Mouse (Mus musculus): Measurements from ENCODE around the gene Prl4a1. TPM values are rescaled to one million over a fixed set of nuclear protein-coding genes. Genes with fewer than 3 reads are reported as not detected.
"Not testable (repeated sequence)": the region's sequence is repeated elsewhere in the genome, so short reads cannot be mapped to it uniquely, and the experiment has no call there.

Prl4a1 gene
- not detected for total RNA-seq (2018; cell fraction: chromatin; rRNA removed)
- not detected for total RNA-seq (2018; cell fraction: cytosol; rRNA removed)
- not detected for total RNA-seq (2018; cell fraction: nucleus; rRNA removed)
- polyA plus RNA-seq (2018) = not detected in 3 replicates

DNA sequence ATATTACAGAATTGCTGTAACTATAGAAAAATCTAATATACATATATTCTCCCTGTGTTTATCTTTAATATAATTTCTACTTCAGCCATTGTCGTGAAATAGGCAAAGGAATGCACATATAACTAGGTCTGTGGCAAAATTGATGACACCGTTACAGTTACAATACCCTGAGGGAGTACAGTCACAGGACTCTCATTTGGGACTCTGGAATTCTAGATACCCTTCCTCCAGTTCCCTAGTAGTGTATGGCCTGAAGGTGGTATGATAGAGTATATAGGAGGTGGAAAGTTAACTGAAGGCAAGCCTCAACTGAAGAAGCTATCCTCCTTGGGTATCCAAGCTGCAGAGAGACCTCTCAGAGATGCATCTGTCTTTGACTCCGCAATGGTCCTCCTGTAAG, at the start of gene Prl4a1:
Gene Prl4a1 (plus strand): TSS at position 301 of the 400 bp plus-strand sequence.
- Histone ChIP-seq H3K4me3 (ENCODE audit: inconsistent target) (no peak within 1 kb of the TSS), H3K79me2 (ENCODE audit: inconsistent target) (no peaks in the 10 kb centered on the region), H3K36me3 (ENCODE audit: inconsistent target) (no peaks in the 10 kb centered on the region), H3K27ac (no peak within 1 kb of the TSS)
- WGBS (ENCODE audit: missing documents) = 97% methylated on average over 3 of the region's 3 CpGs

DNA sequence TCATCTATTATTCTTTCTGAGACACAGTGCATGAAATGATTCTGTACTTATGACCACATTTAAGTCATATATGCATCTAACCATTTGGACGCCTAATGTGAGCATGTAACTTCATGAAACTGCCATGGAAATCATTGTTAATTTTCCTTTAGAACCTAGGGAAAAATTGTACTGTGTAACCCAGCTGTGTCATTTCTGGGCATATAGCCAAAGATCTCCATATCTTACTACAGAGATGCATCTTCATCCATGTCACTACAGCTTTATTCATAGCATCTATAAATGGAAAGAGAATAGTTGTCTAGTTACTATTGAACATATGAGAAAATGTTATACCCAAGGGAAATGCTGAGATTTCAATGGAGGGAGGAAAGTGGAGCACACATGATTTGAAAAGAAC, 43.1 kb upstream of the Prl4a1 start:
- Histone ChIP-seq H3K27ac (no peak overlapping the region), H3K36me3 (ENCODE audit: inconsistent target) (no peaks in the 10 kb centered on the region), H3K79me2 (ENCODE audit: inconsistent target) (no peaks in the 10 kb centered on the region), H3K4me3 (ENCODE audit: inconsistent target) (no peak overlapping the region)
- 100% methylated on average over 1 of the region's 1 CpGs for WGBS (ENCODE audit: missing documents)

DNA sequence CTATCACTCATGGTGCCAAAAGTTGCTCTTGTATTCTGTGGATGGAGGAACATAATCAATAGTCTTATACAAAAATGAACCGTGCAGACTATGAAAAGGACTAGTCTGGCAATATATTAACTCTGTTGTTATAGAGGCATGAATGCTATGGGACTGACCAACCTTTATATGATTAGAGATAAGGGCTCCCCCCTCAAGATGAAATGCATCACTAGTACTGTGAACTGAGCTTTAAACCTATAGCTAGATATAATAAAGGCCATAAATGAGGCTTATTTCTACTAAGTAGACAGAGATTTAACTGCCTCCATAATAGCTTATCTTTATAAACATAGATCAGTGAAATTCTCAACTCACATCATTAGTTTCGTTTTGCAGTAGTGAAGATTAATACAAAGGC, 41.7 kb upstream of the Prl4a1 start:
- H3K4me3 ChIP-seq (ENCODE audit: inconsistent target); H3K27ac ChIP-seq; H3K79me2 ChIP-seq (ENCODE audit: inconsistent target); H3K36me3 ChIP-seq (ENCODE audit: inconsistent target): not testable (repeated sequence)
- 75% methylated on average over 1 of the region's 2 CpGs for WGBS (ENCODE audit: missing documents)

DNA sequence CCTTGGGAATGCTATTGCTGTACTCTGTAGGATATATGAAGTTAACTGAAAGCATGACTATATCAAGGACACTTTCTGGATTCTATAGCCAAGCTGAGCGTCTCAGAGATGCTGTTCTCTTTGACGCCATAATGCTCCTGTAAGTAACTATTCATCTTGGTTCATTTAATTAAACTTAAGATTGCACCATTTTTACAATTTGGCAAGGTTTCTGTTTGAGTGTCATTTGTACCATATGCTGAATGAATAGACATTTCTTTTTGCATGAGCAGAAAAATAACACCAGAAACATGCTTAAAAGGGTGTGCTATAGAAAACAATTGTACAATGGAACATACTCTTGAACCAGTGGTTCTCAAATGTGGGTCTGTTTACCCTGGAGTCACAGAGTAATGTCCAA, 38.4 kb upstream of the Prl4a1 start:
- Histone ChIP-seq H3K79me2 (ENCODE audit: inconsistent target) (no peaks in the 10 kb centered on the region), H3K4me3 (ENCODE audit: inconsistent target) (no peak overlapping the region), H3K27ac (no peak overlapping the region), H3K36me3 (ENCODE audit: inconsistent target) (no peaks in the 10 kb centered on the region)
- 100% methylated on average over 2 of the region's 2 CpGs for WGBS (ENCODE audit: missing documents)

DNA sequence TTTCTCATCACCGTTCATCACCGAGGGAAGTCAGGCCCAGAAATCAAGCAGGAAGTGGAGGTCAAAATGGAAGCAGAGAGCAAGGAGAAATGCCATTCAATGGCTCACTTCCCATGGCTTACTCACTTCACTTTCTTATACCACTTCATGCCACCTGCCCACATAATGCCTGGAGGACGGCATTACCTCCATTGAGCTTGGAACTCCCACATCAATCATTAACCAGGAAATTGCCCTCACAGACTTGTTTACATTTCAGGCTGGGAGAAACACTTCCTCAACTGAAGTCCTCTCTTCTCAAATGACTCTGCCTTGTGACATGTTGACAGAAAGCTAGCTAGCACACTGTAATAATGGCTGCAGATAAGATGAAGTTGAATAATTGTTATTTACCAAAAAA, 19.5 kb upstream of the Prl4a1 start:
- H3K36me3 ChIP-seq (ENCODE audit: inconsistent target); H3K4me3 ChIP-seq (ENCODE audit: inconsistent target); H3K79me2 ChIP-seq (ENCODE audit: inconsistent target); H3K27ac ChIP-seq: not testable (repeated sequence)
- WGBS (ENCODE audit: missing documents) = 62% methylated on average over 3 of the region's 3 CpGs

DNA sequence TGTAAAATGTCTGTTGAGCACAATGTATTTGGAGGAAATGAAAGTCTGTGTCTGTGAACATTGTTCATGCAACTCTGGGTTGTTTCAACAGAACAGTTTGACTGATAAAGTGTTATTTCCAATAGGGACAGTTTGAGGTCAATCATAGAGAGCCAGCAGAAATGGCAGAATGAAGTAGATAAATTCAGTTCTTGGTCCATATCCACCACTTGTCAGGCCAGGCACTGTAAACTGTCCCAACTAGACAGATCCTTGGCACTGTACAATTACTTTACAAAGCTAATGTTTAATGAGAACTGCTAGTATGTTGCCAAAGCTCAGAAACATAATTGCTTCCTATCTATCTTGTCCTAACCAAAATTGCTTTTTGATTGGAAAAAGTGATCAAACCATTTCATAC, 13.3 kb downstream of the Prl4a1 start:
- no peaks in the 10 kb centered on the region for H3K36me3 ChIP-seq (ENCODE audit: inconsistent target)
- H3K4me3 ChIP-seq (ENCODE audit: inconsistent target) = no peak overlapping the region
- H3K27ac ChIP-seq = no peak overlapping the region
- no peaks in the 10 kb centered on the region for H3K79me2 ChIP-seq (ENCODE audit: inconsistent target)

DNA sequence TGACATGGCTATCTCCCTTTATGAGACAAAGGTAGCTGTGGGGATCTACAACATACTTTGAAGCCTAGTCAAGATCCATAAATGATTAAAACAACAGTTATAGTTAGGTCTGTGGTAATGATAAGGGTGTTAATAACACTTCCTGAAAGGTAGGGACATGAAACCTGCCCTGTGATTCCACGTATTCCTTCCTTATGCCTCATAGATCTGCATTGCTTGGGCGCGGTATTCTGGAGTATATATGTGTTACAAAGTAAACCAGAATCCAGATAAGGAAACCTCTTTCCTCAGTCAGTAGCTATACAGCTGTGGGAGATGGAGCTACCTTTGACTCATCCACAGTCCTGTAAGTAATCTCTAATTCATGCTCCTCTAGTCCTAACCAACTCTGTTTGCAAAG, 53.3 kb downstream of the Prl4a1 start:
- no peak overlapping the region for H3K27ac ChIP-seq
- H3K4me3 ChIP-seq (ENCODE audit: inconsistent target) = no peak overlapping the region
- 84% methylated on average over 3 of the region's 3 CpGs for WGBS (ENCODE audit: missing documents)
- H3K79me2 ChIP-seq (ENCODE audit: inconsistent target) = no peaks in the 10 kb centered on the region
- no peaks in the 10 kb centered on the region for H3K36me3 ChIP-seq (ENCODE audit: inconsistent target)

Other genes with a start within 250 kb of the Prl4a1 start
- gene Prl7c1, start 235.4 kb upstream of the Prl4a1 start, polyA plus RNA-seq (2018) = not detected in 3 replicates
- gene Prl2a1, start 214.6 kb upstream of the Prl4a1 start, polyA plus RNA-seq (2018) = not detected in 3 replicates
- gene Prl2c1, start 166.9 kb upstream of the Prl4a1 start, polyA plus RNA-seq (2018) = not detected in 3 replicates
- gene Prl5a1, start 126.3 kb downstream of the Prl4a1 start, polyA plus RNA-seq (2018) = not detected in 3 replicates
- 0.43 to 6.4 TPM (median 5.0 TPM) in 3 replicates for gene Gm11361, start 241.3 kb downstream of the Prl4a1 start, polyA plus RNA-seq (2018)